Mouse (Mus musculus): Measurements from ENCODE around the gene Col6a3.

- TF ChIP-seq GATA1 (IDR thresholded peaks at IDR 0.05; ENCODE audit: borderline replicate concordance, low read length) (no peak), FLI1 (IDR thresholded peaks at IDR 0.05; ENCODE audit: low read length) (no peak)
Measured at GRCm38 (mm10) chr1:90742641-90743040, 101.1 kb downstream of the Col6a3 start.

All from megakaryocyte, embryonic 14.5 days (primary cell).